Mouse (Mus musculus) stomach, postnatal 0 days (tissue): ENCODE measurements around the gene Mcf2l.

Experiments used
- CTCF ChIP-seq: IDR thresholded peaks from 2 replicates; pipeline ENCODE4 v1.5.1; 2016; ENCODE audit warnings: antibody characterized with exemption, low read depth, mild to moderate bottlenecking, moderate library complexity
- EP300 ChIP-seq: optimal IDR thresholded peaks from 2 replicates; pipeline ENCODE3; 2016; ENCODE audit warnings: antibody characterized with exemption

DNA sequence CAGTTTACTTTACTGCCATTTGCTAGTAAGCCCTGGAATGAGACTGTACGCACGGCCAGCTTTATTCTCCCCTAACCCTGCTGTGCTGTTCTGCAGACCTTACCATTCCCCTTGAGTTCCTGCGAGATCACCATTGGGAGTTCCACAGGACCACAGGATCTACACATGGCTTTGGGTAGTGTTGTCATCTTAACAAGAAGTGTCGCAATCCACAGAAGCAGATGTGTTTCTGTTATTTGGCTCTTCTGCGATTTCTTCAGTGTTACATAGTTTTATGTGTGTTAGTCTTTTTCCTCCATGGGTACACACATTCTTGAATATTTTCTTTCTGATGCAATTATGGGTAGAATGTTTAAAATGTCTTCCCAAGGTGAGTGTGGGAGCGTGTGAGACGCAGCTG, 32.8 kb upstream of the Mcf2l start:
- TF ChIP-seq CTCF (no peak), EP300 (no peak)
